Mouse (Mus musculus) kidney, embryonic 14.5 days (tissue): Measurements from ENCODE around the gene Bud23. TPM values are rescaled to one million over a fixed set of nuclear protein-coding genes. Genes with fewer than 3 reads are reported as not detected.

Experiments
- ATAC-seq: fragments of 200-750 bp; cut with Nextera tagmentation; 2 replicates; pipeline ENCODE4 v1.8.0; 2017; ENCODE audit warnings: moderate number of reproducible peaks, mild to moderate bottlenecking, moderate TSS enrichment, moderate library complexity; ENCODE audit not compliant: low FRiP score, low TSS enrichment
- H3K27ac ChIP-seq: fragments of 300-500 bp; sonication (generic); 2 replicates; pipeline ENCODE4 v1.5.1; 2014; ENCODE audit warnings: low read depth, mild to moderate bottlenecking, low read length, moderate library complexity, mixed read lengths
- H3K27me3 ChIP-seq: fragments of 300-500 bp; sonication (generic); 2 replicates; pipeline ENCODE4 v1.6.1; 2014; ENCODE audit warnings: mild to moderate bottlenecking, low read length; ENCODE audit not compliant: control insufficient read depth, insufficient read depth
- H3K36me3 ChIP-seq: fragments of 300-500 bp; sonication (generic); 2 replicates; pipeline ENCODE4 v1.6.1; 2014; ENCODE audit warnings: low read length, mixed read lengths; ENCODE audit not compliant: control insufficient read depth, insufficient read depth
- H3K4me1 ChIP-seq: fragments of 300-500 bp; sonication (generic); 2 replicates; pipeline ENCODE4 v1.6.1; 2014; ENCODE audit warnings: low read length, mixed read lengths; ENCODE audit not compliant: control insufficient read depth, insufficient read depth
- H3K4me2 ChIP-seq: fragments of 300-500 bp; sonication (generic); replicated peaks from 2 replicates; pipeline ENCODE4 v1.6.1; 2014; ENCODE audit warnings: low read depth, mild to moderate bottlenecking, low read length
- H3K4me3 ChIP-seq: fragments of 300-500 bp; sonication (generic); 2 replicates; pipeline ENCODE4 v1.5.1; 2014; ENCODE audit warnings: mild to moderate bottlenecking, low read length
- H3K9ac ChIP-seq: fragments of 300-500 bp; sonication (generic); 2 replicates; pipeline ENCODE4 v1.6.1; 2014; ENCODE audit warnings: low read depth, mild to moderate bottlenecking, low read length, moderate library complexity
- H3K9me3 ChIP-seq: fragments of 300-500 bp; sonication (generic); 2 replicates; pipeline ENCODE4 v1.6.1; 2016; ENCODE audit warnings: low read length; ENCODE audit not compliant: control insufficient read depth
- WGBS: fragments of 180-500 bp; shearing (Covaris S2); extraction: QIAGEN DNeasy Blood & Tissue Kit; methylation state at CpG from one replicate; pipeline ENCODE4 v1.1.7; 2014; 5-methylcytosine and 5-hydroxymethylcytosine counted together
- polyA plus RNA-seq: library from polyadenylated mRNA; unstranded; fragments of >200 nt; fragmentation: Nextera tagmentation; extraction: Ambion mirVana; gene quantifications from 2 replicates; pipeline ENCODE4 v1.2.1, GENCODE M21; 2014

Gene Bud23
- polyA plus RNA-seq, 1 experiment from 2014 or later = 118 TPM

DNA sequence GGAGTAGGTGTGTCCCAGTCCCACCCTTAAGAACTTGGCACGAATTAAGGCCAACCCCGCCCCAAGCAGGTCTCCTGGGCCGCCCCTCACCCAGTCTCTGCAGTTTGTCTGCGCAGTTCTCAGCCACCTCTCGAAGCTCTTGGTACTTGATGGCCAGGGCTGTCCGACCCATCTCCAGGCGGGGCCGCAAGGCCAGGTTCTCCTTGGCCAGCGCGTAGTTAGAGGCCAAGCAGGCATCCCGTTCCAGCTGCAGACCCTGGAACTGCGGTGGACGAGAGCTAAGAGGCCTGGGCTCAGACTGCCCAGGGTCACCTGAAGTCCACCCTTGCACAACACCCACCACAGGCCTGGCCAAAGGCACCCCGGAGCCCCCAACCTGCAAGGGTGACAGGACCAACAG, 11.6 kb upstream of the Bud23 start:
- H3K27ac ChIP-seq = peak overlapping the region; percentile 86; the same call in 1 of the 2 replicates
- no peaks in the 10 kb centered on the region for H3K9me3 ChIP-seq
- no peak for ATAC-seq
- peaks cover 5% of the 10 kb centered on the region; the same call in 1 of the 2 replicates for H3K36me3 ChIP-seq
- WGBS = 83% methylated on average over 14 of the region's 14 CpGs
- peaks cover 12% of the 10 kb centered on the region for H3K4me1 ChIP-seq
- peak overlapping the region; percentile 95 for H3K4me3 ChIP-seq
- H3K9ac ChIP-seq = peak overlapping the region; percentile 98; the same call in 1 of the 2 replicates
- no peaks in the 10 kb centered on the region for H3K27me3 ChIP-seq
- peak overlapping the region; percentile 81 for H3K4me2 ChIP-seq

DNA sequence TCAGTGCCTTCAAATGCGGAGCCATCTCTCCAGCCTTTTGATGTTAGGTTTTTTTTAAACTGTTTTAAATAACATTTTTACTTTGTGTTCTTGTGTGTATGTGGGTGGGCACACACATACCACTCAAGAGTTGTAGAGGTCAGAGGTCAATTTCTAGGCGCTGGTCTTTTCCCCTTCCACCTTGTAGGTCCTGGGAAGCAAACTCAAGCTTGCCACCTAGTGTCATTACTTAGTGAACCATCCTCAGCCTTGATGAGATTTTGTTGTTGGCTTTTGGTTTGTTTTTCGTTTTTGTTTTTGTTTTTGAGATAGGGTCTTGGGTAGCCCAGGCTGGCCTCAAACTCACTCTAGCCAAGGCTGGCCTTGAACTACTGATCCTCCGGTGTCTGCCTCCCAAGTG, 10.9 kb upstream of the Bud23 start:
- WGBS = 72% methylated on average over 4 of the region's 4 CpGs
- no peak overlapping the region for H3K9ac ChIP-seq
- H3K4me1 ChIP-seq = peaks cover 12% of the 10 kb centered on the region
- H3K4me2 ChIP-seq = no peak overlapping the region
- ATAC-seq = no peak
- no peaks in the 10 kb centered on the region for H3K9me3 ChIP-seq
- H3K36me3 ChIP-seq = peaks cover 5% of the 10 kb centered on the region; the same call in 1 of the 2 replicates
- H3K27me3 ChIP-seq = no peaks in the 10 kb centered on the region
- no peak overlapping the region for H3K27ac ChIP-seq
- H3K4me3 ChIP-seq = no peak overlapping the region

DNA sequence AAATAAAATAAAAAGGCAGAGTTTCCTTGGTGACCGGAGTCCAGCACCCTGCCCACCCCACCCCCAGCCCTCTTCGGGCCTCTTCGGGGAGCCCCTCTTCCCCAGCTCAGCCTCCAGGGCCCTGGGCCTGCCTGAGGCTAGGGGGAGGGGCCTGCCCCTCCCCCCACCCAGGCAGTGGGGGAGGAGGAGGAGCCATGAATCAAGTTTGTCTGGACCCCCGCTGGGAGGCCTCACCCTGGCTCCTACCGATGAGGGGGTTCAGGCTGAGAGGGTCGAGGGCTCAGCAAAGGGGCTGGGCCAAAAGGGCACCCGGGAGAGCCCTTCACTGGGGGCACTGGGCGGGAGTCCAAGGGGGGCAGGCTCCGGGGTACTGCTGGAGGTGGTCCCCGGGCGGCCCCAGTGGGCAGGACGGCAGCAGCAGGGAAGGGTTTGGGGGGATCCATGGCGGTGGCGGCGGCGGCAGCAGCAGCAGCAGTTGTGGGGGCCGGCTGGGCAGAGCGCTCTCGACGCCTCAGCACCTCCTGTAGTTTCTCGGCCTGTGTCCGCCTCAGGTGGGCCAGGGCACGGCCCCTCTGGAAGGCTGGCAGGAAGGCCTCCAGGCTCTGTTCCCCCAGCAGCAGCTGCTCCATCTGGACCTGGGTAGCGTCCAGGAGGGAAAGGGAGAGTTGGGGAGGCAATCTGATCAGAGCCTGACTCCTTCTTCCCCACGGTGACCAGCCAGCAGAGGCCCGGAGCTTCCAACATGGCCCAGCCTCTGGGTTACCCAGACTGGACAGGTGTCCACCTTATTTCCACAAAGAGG, 8.8 kb upstream of the Bud23 start:
- peak overlapping the region; percentile 44 for H3K9ac ChIP-seq
- peak overlapping the region; percentile 9; the same call in 1 of the 2 replicates for H3K4me3 ChIP-seq
- H3K27me3 ChIP-seq = no peaks in the 10 kb centered on the region
- ATAC-seq = no peak
- H3K9me3 ChIP-seq = no peaks in the 10 kb centered on the region
- peaks cover 5% of the 10 kb centered on the region; the same call in 1 of the 2 replicates for H3K36me3 ChIP-seq
- peak overlapping the region; percentile 32 for H3K4me2 ChIP-seq
- 20% methylated on average over 18 of the region's 26 CpGs for WGBS
- H3K4me1 ChIP-seq = peaks cover 12% of the 10 kb centered on the region
- H3K27ac ChIP-seq = peak overlapping the region; percentile 17; the same call in 1 of the 2 replicates

DNA sequence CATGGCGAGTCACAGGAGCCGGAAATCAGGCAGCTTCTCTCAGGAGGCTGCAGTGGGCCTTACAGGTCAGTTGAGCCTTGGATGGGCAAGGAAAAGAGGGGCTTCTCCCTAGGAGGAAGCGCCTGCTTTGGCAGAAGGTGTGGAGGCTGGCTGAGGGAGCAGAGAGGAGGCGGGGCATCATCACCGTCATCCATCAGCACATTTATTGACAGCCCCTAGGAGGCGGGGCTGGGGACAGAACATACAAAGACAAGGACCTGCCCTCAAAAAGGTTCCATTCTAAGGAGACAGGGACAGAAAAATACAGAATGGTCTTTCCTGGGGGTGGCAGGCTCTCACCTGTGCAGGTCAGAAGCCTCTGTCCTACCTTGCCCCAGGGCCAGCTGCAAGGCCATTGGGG, 8.0 kb upstream of the Bud23 start:
- no peak overlapping the region for H3K4me3 ChIP-seq
- peak overlapping the region; percentile 44; the same call in 1 of the 2 replicates for H3K9ac ChIP-seq
- no peak overlapping the region for H3K4me2 ChIP-seq
- no peaks in the 10 kb centered on the region for H3K27me3 ChIP-seq
- H3K27ac ChIP-seq = no peak overlapping the region
- no peaks in the 10 kb centered on the region for H3K9me3 ChIP-seq
- no peak for ATAC-seq
- peaks cover 5% of the 10 kb centered on the region; the same call in 1 of the 2 replicates for H3K36me3 ChIP-seq
- WGBS = 71% methylated on average over 6 of the region's 6 CpGs
- H3K4me1 ChIP-seq = peaks cover 12% of the 10 kb centered on the region

DNA sequence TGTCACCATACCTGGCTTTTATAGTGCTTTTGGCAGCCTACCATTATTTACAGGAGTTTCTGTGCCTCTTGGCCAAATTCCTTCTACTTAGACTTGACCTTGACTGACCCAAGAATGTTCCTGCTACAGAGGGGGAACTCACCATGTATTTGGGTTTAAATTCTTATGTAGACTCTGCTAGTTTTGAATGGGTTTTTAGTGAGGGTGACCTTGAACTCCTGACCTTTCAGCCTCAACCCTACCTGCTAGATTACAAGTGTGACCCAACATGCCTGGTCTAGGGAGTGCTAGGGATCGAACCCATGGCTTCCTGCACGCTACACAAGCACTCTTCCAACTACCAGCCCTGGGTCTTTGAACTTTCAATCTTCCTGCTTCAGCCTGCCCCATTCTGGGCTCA, 7.3 kb upstream of the Bud23 start:
- H3K27ac ChIP-seq = no peak overlapping the region
- H3K4me1 ChIP-seq = peaks cover 10% of the 10 kb centered on the region
- no peak overlapping the region for H3K4me2 ChIP-seq
- H3K9ac ChIP-seq = no peak overlapping the region
- H3K36me3 ChIP-seq = peaks cover 7% of the 10 kb centered on the region; the same call in 1 of the 2 replicates
- no peak for ATAC-seq
- no peak overlapping the region for H3K4me3 ChIP-seq
- H3K27me3 ChIP-seq = no peaks in the 10 kb centered on the region
- WGBS = 88% methylated on average over 2 of the region's 2 CpGs
- no peaks in the 10 kb centered on the region for H3K9me3 ChIP-seq

DNA sequence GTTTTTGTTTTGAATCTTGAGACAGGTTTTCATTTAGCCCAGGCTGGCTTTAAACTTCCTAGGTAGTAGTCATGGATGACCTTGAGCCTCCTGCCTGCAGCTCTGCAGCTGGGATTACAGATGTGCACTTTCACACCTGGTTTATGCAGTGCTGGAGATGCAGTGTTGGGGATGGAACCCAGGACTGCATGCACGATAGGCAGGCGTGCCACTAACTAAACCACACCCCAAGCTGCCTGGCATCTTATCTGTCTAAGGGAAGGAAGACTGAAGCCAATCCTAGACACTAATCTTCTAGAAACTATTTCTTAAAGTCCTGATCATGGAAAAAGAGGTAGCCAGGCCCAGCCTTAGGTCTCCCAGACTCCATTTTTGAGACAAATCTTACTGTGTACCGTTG, 5.7 kb upstream of the Bud23 start:
- Histone ChIP-seq H3K36me3 (peaks cover 13% of the 10 kb centered on the region; the same call in 1 of the 2 replicates), H3K27ac (no peak overlapping the region), H3K9ac (no peak overlapping the region), H3K27me3 (no peaks in the 10 kb centered on the region), H3K9me3 (no peaks in the 10 kb centered on the region), H3K4me3 (no peak overlapping the region), H3K4me1 (peaks cover 13% of the 10 kb centered on the region), H3K4me2 (no peak overlapping the region)
- ATAC-seq = no peak
- 88% methylated on average over 3 of the region's 3 CpGs for WGBS

DNA sequence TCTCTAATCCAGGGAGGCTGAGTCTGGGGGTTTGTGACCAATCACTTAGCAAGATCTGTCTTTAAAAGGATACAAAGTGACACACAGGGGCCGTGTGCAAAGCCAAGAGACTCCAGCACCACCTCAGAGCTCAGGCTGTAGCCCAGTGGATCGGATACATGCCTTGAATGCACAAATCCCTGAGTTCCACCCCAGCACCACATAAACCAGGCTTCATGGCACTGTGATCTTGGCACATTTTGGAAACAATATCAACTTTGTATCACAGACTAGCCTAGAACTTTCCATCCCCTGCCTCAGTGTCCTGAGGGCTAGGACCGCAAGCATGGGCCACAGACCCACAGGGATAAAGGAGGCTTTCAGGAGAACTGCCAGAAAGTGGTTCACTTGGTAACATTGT, 1.2 kb upstream of the Bud23 start:
- H3K4me3 ChIP-seq = no peak overlapping the region
- H3K4me1 ChIP-seq = peaks cover 11% of the 10 kb centered on the region
- WGBS = 92% methylated on average over 3 of the region's 3 CpGs
- H3K36me3 ChIP-seq = peaks cover 11% of the 10 kb centered on the region
- H3K9ac ChIP-seq = no peak overlapping the region
- no peak overlapping the region for H3K4me2 ChIP-seq
- H3K27ac ChIP-seq = no peak overlapping the region
- no peaks in the 10 kb centered on the region for H3K27me3 ChIP-seq
- no peaks in the 10 kb centered on the region for H3K9me3 ChIP-seq
- ATAC-seq = no peak

DNA sequence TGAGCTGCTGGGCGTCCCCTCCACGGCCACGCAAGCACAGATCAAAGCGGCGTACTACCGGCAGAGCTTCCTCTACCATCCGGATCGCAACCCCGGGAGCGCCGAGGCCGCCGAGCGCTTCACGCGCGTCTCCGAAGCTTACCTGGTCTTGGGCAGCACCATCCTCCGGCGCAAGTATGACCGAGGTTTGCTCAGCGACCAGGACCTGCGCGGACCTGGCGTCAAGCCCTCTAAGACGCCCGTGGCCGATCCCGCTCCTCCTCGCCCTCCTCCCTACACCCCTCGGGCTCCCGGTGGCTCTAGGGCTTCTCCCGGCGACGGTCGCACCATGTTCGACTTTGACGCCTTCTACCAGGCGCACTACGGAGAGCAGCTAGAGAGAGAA, 385 bp downstream of the Bud23 start:
- Histone ChIP-seq H3K27ac (no peak overlapping the region), H3K4me1 (peaks cover 11% of the 10 kb centered on the region), H3K9me3 (no peaks in the 10 kb centered on the region), H3K27me3 (no peaks in the 10 kb centered on the region), H3K4me2 (peak overlapping the region; percentile 93), H3K36me3 (peaks cover 27% of the 10 kb centered on the region), H3K9ac (peak overlapping the region; percentile 89), H3K4me3 (peak overlapping the region; percentile 90)
- under 1% methylated on average over 40 of the region's 40 CpGs for WGBS
- peak; percentile 46 for ATAC-seq

DNA sequence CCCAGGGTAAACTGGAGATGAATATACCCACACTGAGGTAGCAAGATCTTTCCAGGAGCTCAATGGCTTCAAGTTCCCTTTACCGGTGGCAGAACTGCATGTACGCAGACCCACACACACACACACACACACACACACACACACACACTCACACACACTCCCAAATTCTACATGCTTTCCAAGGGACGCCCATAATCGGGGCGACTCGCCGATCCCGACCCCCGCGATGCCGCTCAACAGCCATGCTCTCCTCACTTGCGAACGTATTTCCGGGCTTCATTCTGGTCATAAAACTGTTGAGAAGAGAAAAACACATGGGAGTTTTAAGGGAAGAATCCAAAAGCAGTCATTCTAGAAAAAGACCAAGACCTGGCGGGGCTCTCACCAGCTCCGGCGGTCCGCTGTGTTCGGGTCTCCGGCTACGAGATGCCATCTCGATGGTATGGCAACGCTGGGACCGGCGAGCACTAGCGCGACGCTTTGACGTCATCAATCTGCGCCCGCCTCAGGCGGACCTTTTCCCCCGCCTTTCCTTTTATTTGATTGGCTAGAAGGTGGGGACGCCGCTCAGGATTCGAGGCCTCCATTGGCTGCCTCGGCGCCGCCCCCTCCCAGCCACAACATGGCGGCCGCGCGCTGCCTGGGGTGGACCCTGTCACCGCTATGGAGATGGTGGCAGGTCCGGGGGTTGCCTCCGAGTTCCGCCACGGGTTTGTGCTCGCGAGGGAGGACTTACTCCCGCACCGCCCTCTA, 954 bp downstream of the Bud23 start, which contains the start of gene Dnajc30:
Dnajc30 (plus strand) TSS at position 574 of the 753 bp plus-strand sequence.
- Histone ChIP-seq H3K9me3 (no peaks in the 10 kb centered on the region), H3K27ac (no peak within 1 kb of the TSS), H3K4me3 (peak within 1 kb of the TSS; percentile 90), H3K4me1 (peaks cover 11% of the 10 kb centered on the region), H3K9ac (peak within 1 kb of the TSS; percentile 89), H3K4me2 (peak within 1 kb of the TSS; percentile 93), H3K36me3 (peaks cover 33% of the 10 kb centered on the region), H3K27me3 (no peaks in the 10 kb centered on the region)
- under 1% methylated on average over 52 of the region's 52 CpGs for WGBS
- peak; percentile 97 for ATAC-seq
